Mouse (Mus musculus) brain, adult 2 months (tissue): ENCODE results near the gene Id1.

Source experiments
- DNase-seq: peaks from one replicate; pipeline ENCODE4 v3.0.0; 2011; ENCODE audit warnings: low read depth, low spot score

Id1 gene

DNA sequence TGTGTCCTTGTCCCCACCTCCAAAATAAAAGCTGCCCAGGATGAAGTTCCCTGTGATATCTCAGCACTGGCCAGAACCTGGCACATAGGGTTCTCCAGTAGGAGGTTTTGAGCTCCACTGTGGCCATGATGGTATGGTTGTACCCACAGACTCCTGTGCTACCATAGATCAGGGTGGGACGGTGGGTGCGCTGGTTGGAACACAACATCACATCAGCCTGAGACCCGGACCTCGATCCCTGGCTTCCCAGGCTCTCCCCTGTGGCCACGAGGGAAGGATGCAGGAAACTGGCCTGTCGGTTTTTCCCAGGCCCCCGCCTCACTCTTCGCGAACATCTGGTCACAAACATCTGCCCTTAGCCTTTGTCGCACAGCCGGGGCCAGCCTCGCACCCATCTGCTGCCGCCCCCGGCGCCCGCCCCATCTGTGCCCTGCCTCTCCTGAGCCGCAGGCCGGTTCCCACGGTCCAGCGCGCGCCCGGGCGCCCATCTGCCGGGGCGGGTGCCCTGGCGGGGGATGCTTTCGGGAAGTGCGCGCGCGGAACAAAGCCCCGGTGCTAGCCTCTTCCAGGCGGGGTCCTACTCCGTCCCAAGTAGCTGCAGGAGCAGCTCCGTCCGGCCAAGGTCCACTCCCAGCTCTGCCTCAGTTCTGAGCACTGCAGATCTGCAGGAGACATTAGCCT lies 12.3 kb upstream of the Id1 start:
- no peak for DNase-seq

- DNase-seq: no peak
Observed at GRCm38 (mm10) chr2:152724332-152724723, 11.7 kb upstream of the Id1 start.

- no peak for DNase-seq
Observed at GRCm38 (mm10) chr2:152725178-152725750, 10.8 kb upstream of the Id1 start.

DNA sequence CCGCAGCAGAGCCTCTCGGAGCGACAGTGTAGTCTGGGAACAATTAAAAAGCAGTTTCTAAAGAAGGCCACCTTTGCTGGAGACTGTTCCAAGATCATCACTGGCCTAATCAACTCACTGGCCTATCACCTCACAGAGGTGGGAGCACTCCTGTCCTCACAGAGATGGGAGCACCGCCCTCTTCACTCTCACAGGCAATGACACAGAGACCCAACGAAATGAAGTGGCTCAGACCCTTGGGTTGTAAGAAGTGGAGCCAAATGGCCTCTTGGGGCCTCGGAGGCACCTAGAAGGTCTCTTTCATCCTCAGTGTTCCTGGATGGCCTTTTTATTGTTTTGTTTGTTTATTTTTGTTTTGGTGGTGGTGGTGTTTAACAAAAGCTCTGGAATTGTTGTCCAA lies 9.8 kb upstream of the Id1 start:
- DNase-seq: no peak

- DNase-seq: no peak
Observed at GRCm38 (mm10) chr2:152726751-152727335, 9.2 kb upstream of the Id1 start.

DNA sequence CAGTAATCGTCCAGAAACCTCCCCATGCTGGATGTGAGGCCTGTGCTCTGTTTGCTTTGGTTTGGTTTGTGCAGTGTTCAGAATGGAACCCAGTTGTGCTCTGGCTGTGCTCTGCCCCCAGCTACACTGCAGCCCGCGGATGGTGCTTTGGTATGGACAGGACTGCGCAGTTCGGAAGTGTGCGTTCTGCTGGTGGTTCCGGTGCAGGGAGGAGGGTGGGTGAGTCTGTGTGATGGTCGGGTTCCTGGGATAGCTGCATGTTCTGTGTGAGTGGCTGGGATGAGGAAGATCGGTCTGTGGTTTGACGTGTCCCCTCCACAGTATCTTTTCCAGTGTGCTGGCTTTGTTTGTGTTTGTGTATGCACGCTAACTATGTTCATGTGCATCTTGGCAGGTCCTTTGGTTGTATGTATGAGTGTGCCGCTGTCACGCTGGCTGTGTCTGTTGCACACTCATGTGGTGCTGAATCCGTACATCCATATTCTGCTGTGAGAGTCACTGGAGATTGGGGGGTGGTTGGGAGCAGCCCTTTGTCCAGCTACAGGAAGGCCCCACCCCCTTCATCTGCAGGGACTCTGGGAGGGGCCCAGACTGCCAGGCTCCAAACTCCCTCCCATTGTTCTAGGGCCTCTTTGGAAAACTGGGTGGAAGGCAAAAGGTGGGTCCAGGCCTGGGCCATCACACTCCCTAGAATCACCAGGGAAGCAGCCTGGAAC lies 8.1 kb upstream of the Id1 start:
- DNase-seq: no peak

- no peak for DNase-seq
Observed at GRCm38 (mm10) chr2:152728594-152728993, 7.5 kb upstream of the Id1 start.

GRCm38 (mm10) chr2:152729013-152729635 lies 6.9 kb upstream of the Id1 start:
- no peak for DNase-seq

DNA sequence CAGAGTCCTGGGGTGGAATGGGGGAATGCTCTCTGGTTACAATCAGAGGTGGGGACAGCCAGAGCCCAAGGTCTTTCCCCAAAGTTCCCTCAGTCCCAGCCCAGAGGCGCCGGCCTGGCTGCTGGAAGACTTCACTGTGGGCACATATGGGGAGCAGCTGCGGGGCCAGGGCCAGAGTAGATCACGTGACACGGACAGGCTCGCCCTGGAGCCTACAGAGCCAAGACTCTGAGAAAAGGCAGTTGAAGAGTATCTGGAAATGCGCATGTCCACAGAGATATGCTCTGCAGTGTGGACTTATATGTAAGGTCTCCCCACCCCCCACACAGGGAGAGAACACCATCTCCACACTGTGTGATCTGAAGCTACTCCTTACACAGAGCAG lies 6.4 kb upstream of the Id1 start:
- DNase-seq: no peak

GRCm38 (mm10) chr2:152733201-152733600 lies 2.9 kb upstream of the Id1 start:
- DNase-seq: no peak

- DNase-seq: no peak
Observed at GRCm38 (mm10) chr2:152734501-152734900, 1.6 kb upstream of the Id1 start.

DNA sequence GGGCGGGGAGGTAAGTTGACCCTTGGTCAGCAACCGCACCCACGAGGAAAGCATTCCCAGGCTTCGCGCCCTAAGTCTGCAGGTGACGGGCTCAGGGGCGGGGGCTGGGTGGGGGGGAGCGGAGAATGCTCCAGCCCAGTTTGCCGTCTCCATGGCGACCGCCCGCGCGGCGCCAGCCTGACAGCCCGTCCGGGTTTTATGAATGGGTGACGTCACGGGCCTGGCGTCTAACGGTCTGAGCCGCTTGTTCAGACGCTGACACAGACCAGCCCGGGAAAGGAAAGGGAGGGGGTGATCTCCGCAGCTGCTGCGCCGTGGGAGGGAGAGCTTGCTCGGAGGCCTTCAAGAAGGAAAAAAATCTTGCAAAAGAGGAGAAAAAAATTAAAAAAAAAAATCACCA lies 1.1 kb upstream of the Id1 start:
- peak; percentile 97 for DNase-seq

DNA sequence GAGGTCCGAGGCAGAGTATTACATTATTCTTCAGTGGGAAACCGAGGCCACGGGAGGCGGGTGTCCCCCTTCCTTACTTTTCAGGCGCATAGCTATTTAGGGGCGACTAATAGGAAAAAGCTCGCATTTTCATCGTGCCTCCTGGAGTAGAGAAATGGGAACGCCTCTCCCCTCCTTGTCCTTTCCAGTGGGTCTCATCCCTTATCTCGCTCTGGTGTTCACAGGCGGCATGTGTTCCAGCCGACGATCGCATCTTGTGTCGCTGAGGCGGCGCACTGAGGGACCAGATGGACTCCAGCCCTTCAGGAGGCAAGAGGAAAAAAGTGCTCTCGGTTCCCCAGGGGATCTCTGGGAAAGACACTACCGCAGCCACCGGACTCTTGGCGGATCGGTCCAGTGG lies 697 bp downstream of the Id1 start:
- peak; percentile 51 for DNase-seq

GRCm38 (mm10) chr2:152737306-152738221 lies 1.5 kb downstream of the Id1 start:
- DNase-seq: no peak

DNA sequence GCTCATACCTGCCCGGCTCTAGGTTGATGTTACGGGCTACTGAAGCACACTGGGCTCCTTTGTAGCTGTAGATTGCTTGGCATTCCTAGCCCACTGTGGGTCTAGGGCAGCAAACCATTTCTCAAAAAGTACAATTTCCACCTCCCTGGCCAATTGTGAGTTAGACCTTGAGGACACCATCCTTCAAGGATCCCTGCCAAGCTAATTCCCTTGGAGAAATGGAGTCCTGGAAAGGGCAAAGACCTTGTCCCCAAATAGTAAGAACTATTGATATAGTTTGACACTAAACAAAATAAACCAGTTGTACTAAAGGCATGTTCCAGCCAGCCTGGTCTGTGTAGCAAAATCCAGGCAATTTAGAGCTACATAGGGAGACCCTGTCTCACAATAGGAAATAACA lies 2.3 kb downstream of the Id1 start:
- DNase-seq: no peak

DNA sequence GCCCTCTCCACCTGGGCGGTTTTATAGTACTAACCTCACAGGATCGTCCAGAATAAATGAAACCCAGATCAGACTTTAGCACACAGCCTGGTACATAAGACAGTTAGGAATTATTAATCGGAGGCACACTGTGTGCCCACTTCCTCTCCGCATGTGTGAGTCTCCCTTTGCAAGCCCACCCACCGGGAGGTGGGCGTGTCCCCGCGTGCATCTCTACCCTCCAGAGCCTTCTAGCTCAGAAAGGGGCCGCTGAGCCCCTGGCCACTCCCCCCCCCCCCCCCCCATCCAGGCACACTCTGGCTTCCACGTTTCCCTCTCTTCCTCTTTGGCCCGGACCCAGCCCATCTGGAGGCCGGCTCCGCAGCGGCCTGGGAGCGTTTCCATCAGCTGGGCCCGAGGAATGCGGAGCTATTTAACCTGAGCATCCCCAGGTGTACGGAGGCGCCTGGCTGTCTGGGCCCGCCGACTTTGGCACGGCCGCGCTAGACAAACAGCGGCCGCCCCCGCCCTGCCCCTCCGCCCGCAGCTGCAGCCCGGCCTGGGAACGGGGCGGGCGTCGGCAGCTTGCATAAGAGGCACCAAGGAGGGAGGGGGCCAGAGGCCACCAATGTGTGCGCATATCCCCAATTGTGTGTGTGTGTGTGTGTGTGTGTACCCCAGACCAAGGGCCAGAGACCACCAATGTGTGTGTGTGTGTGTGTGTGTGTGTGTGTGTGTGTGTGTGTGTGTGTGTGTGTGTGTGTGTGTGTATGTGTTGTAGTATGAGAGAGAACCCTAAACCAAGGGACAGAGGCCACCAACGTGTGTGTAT lies 3.2 kb downstream of the Id1 start:
- DNase-seq: peak; percentile 41

DNA sequence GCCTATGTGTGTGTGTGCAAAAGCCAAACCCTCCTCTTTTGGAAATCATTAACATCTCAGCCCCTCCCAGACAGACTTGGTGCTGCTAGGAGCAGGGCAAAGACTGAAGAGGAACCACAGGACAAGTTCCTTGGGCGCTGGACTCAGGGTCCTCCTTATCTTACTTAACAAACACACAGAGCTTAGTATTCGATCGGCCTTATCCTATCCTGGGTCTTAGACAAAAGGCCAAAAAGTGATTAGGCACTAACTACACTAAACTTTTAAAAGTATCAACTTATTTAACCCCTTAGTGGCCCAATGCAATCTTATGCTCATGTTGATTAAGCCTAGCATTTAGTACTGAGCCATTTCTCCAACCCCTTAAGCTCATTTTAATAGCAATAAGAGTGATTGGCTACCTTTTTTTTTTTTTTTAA lies 3.8 kb downstream of the Id1 start:
- no peak for DNase-seq

- no peak for DNase-seq
Observed at GRCm38 (mm10) chr2:152740490-152740889, 4.4 kb downstream of the Id1 start.

GRCm38 (mm10) chr2:152741153-152742041 lies 5.3 kb downstream of the Id1 start:
- peak; percentile 45 for DNase-seq
